Mouse (Mus musculus) kidney, postnatal 10 days (tissue): ENCODE measurements at regions not wholly inside any gene's neighbourhood (a gene's known extent, or its start where the extent isn't known, plus 50 kb on each side); places are given as distances from the start of the nearest gene placed in this dataset.
"Not testable (repeated sequence)": the region's sequence is repeated elsewhere in the genome, so short reads cannot be mapped to it uniquely, and the experiment has no call there.

ENCODE experiments used
- DNase-seq: peaks from one replicate; pipeline ENCODE4 v3.0.0; 2021; ENCODE audit warnings: mixed read lengths

- no peak for DNase-seq
Measured at GRCm38 (mm10) chr12:15555471-15555870, 261.3 kb downstream of the Trib2 start.

GRCm38 (mm10) chr12:15553681-15554007 lies 263.1 kb downstream of the Trib2 start:
- no peak for DNase-seq

GRCm38 (mm10) chr12:15552979-15553680 lies 263.6 kb downstream of the Trib2 start:
- no peak for DNase-seq

GRCm38 (mm10) chr12:15552210-15552609 lies 264.5 kb downstream of the Trib2 start:
- DNase-seq, result no peak

- no peak for DNase-seq
Measured at GRCm38 (mm10) chr12:15551281-15551900, 265.3 kb downstream of the Trib2 start.

GRCm38 (mm10) chr12:15544351-15544750 lies 272.4 kb downstream of the Trib2 start:
- DNase-seq, result no peak

GRCm38 (mm10) chr12:15542486-15542885 lies 274.2 kb downstream of the Trib2 start:
- no peak for DNase-seq

GRCm38 (mm10) chr12:15536852-15537368 lies 279.8 kb downstream of the Trib2 start:
- DNase-seq, result no peak

GRCm38 (mm10) chr12:15536247-15536646 lies 280.5 kb downstream of the Trib2 start:
- no peak for DNase-seq

- peak; percentile 92 for DNase-seq
Measured at GRCm38 (mm10) chr12:15535822-15536221, 280.9 kb downstream of the Trib2 start.

GRCm38 (mm10) chr12:15520783-15521407 lies 295.8 kb downstream of the Trib2 start:
- no peak for DNase-seq

- no peak for DNase-seq
Measured at GRCm38 (mm10) chr12:15511994-15512393, 304.7 kb downstream of the Trib2 start.

- DNase-seq, result peak; percentile 38
Measured at GRCm38 (mm10) chr12:15507576-15507975, 309.1 kb downstream of the Trib2 start.

GRCm38 (mm10) chr12:15493640-15494039 lies 323.1 kb downstream of the Trib2 start:
- DNase-seq, result no peak

- no peak for DNase-seq
Measured at GRCm38 (mm10) chr12:15472741-15473140, 344.0 kb downstream of the Trib2 start.

GRCm38 (mm10) chr12:15459429-15459828 lies 357.3 kb downstream of the Trib2 start:
- no peak for DNase-seq

- not testable (repeated sequence) for DNase-seq
Measured at GRCm38 (mm10) chr12:15456369-15456768, 360.4 kb downstream of the Trib2 start.

- no peak for DNase-seq
Measured at GRCm38 (mm10) chr12:15455744-15456143, 361.0 kb downstream of the Trib2 start.

GRCm38 (mm10) chr12:15449484-15449883 lies 367.2 kb downstream of the Trib2 start:
- DNase-seq, result no peak

- peak; percentile 10 for DNase-seq
Measured at GRCm38 (mm10) chr12:15416180-15416766, 400.4 kb downstream of the Trib2 start.

- no peak for DNase-seq
Measured at GRCm38 (mm10) chr12:15410419-15410818, 406.3 kb downstream of the Trib2 start.

GRCm38 (mm10) chr12:15407577-15407976 lies 409.1 kb downstream of the Trib2 start:
- peak; percentile 4 for DNase-seq

GRCm38 (mm10) chr12:15392641-15393040 lies 424.1 kb downstream of the Trib2 start:
- no peak for DNase-seq

- DNase-seq, result no peak
Measured at GRCm38 (mm10) chr12:15388574-15388973, 428.1 kb downstream of the Trib2 start.
